8 mouse cellular contexts compared by ENCODE assay signal in genomic region chr13:22005605-22006333, GRCm38 (mm10). TPM values are rescaled to one million over a fixed set of nuclear protein-coding genes. Genes with fewer than 3 reads are reported as not detected.
DNase-seq lines count a peak whose midpoint lies in the region; ATAC-seq and TF ChIP-seq lines count a peak whose summit lies in the region.

No protein-coding gene starts in this region.

- H3K27me3 ChIP-seq in cerebellum, adult 2 months (ENCODE audit: control insufficient read depth, insufficient read depth, low read length), result peaks cover 10% of the 10 kb centered on the region; the same call in 1 of the 2 replicates
- peaks cover 99% of the 10 kb centered on the region for H3K27me3 ChIP-seq in hindbrain, embryonic 11.5 days (ENCODE audit: control insufficient read depth, insufficient read depth, low read length)
- H3K27me3 ChIP-seq in liver, embryonic 13.5 days, result peaks cover 100% of the 10 kb centered on the region

- no peak for TF ChIP-seq CTCF in cerebellum, adult 2 months (IDR thresholded peaks at IDR 0.05; ENCODE audit: borderline replicate concordance, insufficient read depth, low read depth, low read length)

- H3K4me2 ChIP-seq in hindbrain, embryonic 11.5 days (replicated peaks; ENCODE audit: low read depth, low read length), result peak overlapping the region; percentile 85
- peak overlapping the region; percentile 90 for H3K4me2 ChIP-seq in liver, embryonic 13.5 days

- peak overlapping the region; percentile 31; the same call in 1 of the 2 replicates for H3K9ac ChIP-seq in hindbrain, embryonic 11.5 days (ENCODE audit: low read depth, low read length)
- peak overlapping the region; percentile 59 for H3K9ac ChIP-seq in liver, embryonic 13.5 days

- peaks cover 5% of the 10 kb centered on the region; the same call in 1 of the 2 replicates for H3K4me1 ChIP-seq in cerebellum, adult 2 months (ENCODE audit: control insufficient read depth, insufficient read depth, low read length)
- H3K4me1 ChIP-seq in hindbrain, embryonic 11.5 days (replicated peaks; ENCODE audit: control insufficient read depth, insufficient read depth, low read length), result 0 out of 2 replicates have a peak, but pooled peaks cover 2% of the 10 kb centered on the region
- H3K4me1 ChIP-seq in liver, embryonic 13.5 days (replicated peaks), result peaks cover 36% of the 10 kb centered on the region

- H3K27ac ChIP-seq in cerebellum, adult 2 months (ENCODE audit: insufficient read depth, low read length), result no peak overlapping the region
- H3K27ac ChIP-seq in hindbrain, embryonic 11.5 days (ENCODE audit: low read depth, low read length), result no peak overlapping the region
- H3K27ac ChIP-seq in liver, embryonic 13.5 days, result no peak overlapping the region

- no peaks in the 10 kb centered on the region for H3K9me3 ChIP-seq in hindbrain, embryonic 11.5 days (ENCODE audit: control insufficient read depth, low read length)
- no peaks in the 10 kb centered on the region for H3K9me3 ChIP-seq in liver, embryonic 13.5 days (replicated peaks)

- H3K36me3 ChIP-seq in hindbrain, embryonic 11.5 days (ENCODE audit: control insufficient read depth, insufficient read depth, low read length), result no peaks in the 10 kb centered on the region
- H3K36me3 ChIP-seq in liver, embryonic 13.5 days, result no peaks in the 10 kb centered on the region

- TF ChIP-seq POLR2A in cerebellum, adult 2 months (IDR thresholded peaks at IDR 0.05; ENCODE audit: borderline replicate concordance, insufficient read depth, low read length), result no peak

- peak; percentile 76 for ATAC-seq in hindbrain, embryonic 11.5 days (ENCODE audit: low FRiP score)
- ATAC-seq in liver, embryonic 13.5 days (ENCODE audit: low read depth), result peak; percentile 77

- WGBS in cerebellum, adult 2 months, result under 1% methylated on average over 45 of the region's 45 CpGs
- WGBS in hindbrain, embryonic 11.5 days, result 1% methylated on average over 44 of the region's 45 CpGs
- WGBS in liver, embryonic 13.5 days (ENCODE audit: insufficient replicate concordance), result under 1% methylated on average over 45 of the region's 45 CpGs

- H3K4me3 ChIP-seq in cerebellum, adult 2 months (replicated peaks; ENCODE audit: insufficient read depth, low read depth, low read length), result peak overlapping the region; percentile 54
- peak overlapping the region; percentile 46 for H3K4me3 ChIP-seq in hindbrain, embryonic 11.5 days (ENCODE audit: low read depth, low read length)
- peak overlapping the region; percentile 65 for H3K4me3 ChIP-seq in liver, embryonic 13.5 days (replicated peaks)

- DNase-seq in cerebellum, adult 2 months, result peak in 1 of 2 experiments; percentile 46
- DNase-seq in cerebellum, postnatal 4 days (ENCODE audit: low spot score in 2 of 2), result no peak
- peak; percentile 89 for DNase-seq in 416B (ENCODE audit: low read depth)
- peak; percentile 65 for DNase-seq in embryo, embryonic 10.5 days (ENCODE audit: low spot score)
- DNase-seq in hindbrain, embryonic 11.5 days (ENCODE audit: low spot score), result peak; percentile 75
- DNase-seq in liver, embryonic 13.5 days, result no peak
- DNase-seq in naive thymus-derived CD4-positive, alpha-beta T cell, adult 2 months (ENCODE audit: low read depth), result peak; percentile 72
- peak; percentile 88 for DNase-seq in yolk sac, embryonic 10.5 days (ENCODE audit: low spot score)

RNA-seq across cellular contexts. Expression of gene Prss16, which starts 3.8 kb away (rescaled TPM):
- polyA plus RNA-seq in cerebellum, adult 2 months (2012; rRNA removed), result 0.36 and 1.1 TPM in 2 replicates
- polyA plus RNA-seq in hindbrain, embryonic 11.5 days (2014; fragmentation: Nextera tagmentation; extraction: Ambion mirVana), result 0.51 TPM in 1 of 2 replicates, not detected in the other
- polyA plus RNA-seq in liver, embryonic 13.5 days (2015; fragmentation: Nextera tagmentation; extraction: Ambion mirVana), result 0.25 and 0.39 TPM in 2 replicates

RNA-seq across cellular contexts. Expression of gene Pom121l2, which starts 24.8 kb away (rescaled TPM):
- polyA plus RNA-seq in cerebellum, adult 2 months (2012; rRNA removed), result not detected in 2 replicates
- polyA plus RNA-seq in hindbrain, embryonic 11.5 days (2014; fragmentation: Nextera tagmentation; extraction: Ambion mirVana), result 0.11 TPM in 2 replicates
- polyA plus RNA-seq in liver, embryonic 13.5 days (2015; fragmentation: Nextera tagmentation; extraction: Ambion mirVana), result not detected in 2 replicates

RNA-seq across cellular contexts. Expression of gene Hist1h2ah, which starts 29.6 kb away (rescaled TPM):
- polyA plus RNA-seq in cerebellum, adult 2 months (2012; rRNA removed), result not detected in 2 replicates
- polyA plus RNA-seq in hindbrain, embryonic 11.5 days (2014; fragmentation: Nextera tagmentation; extraction: Ambion mirVana), result 8.4 and 11.9 TPM in 2 replicates
- 3.6 and 18.3 TPM in 2 replicates for polyA plus RNA-seq in liver, embryonic 13.5 days (2015; fragmentation: Nextera tagmentation; extraction: Ambion mirVana)

RNA-seq across cellular contexts. Expression of gene Hist1h2bk, which starts 29.9 kb away (rescaled TPM):
- 0.34 TPM in 1 of 2 replicates, not detected in the other for polyA plus RNA-seq in cerebellum, adult 2 months (2012; rRNA removed)
- polyA plus RNA-seq in hindbrain, embryonic 11.5 days (2014; fragmentation: Nextera tagmentation; extraction: Ambion mirVana), result 7.2 and 10.2 TPM in 2 replicates
- polyA plus RNA-seq in liver, embryonic 13.5 days (2015; fragmentation: Nextera tagmentation; extraction: Ambion mirVana), result 3.5 and 3.7 TPM in 2 replicates

RNA-seq across cellular contexts. Expression of gene Hist1h4i, which starts 35.4 kb away (rescaled TPM):
- polyA plus RNA-seq in cerebellum, adult 2 months (2012; rRNA removed), result 8.8 and 9.8 TPM in 2 replicates
- 31.2 and 31.4 TPM in 2 replicates for polyA plus RNA-seq in hindbrain, embryonic 11.5 days (2014; fragmentation: Nextera tagmentation; extraction: Ambion mirVana)
- polyA plus RNA-seq in liver, embryonic 13.5 days (2015; fragmentation: Nextera tagmentation; extraction: Ambion mirVana), result 38.8 and 52.6 TPM in 2 replicates

Comparison
In these comparisons a context has a peak if more than half of its experiments do, and no peak if none do; other contexts are left out.
1. DNase-seq: peak in 416B (single experiment), embryo, embryonic 10.5 days (single experiment), hindbrain, embryonic 11.5 days (single experiment), naive thymus-derived CD4-positive, alpha-beta T cell, adult 2 months (single experiment) and yolk sac, embryonic 10.5 days (single experiment); none in cerebellum, postnatal 4 days (0 of 2) and liver, embryonic 13.5 days (single experiment).
2. Peak in every context shown above with its lines, with median percentiles within 50 percentile points of each other: H3K4me3 ChIP-seq.